Mouse (Mus musculus) liver, adult 2 months (tissue): Measurements from ENCODE around the gene Lce3b.

Source experiments
- CTCF ChIP-seq: fragments of 200-500 bp; IDR thresholded peaks from 2 replicates; pipeline ENCODE4 v1.5.1; 2011; ENCODE audit warnings: low read depth, low read length, control low read depth
- POLR2A ChIP-seq: fragments of 200-500 bp; IDR thresholded peaks from 2 replicates; pipeline ENCODE4 v1.6.1; 2011; ENCODE audit warnings: low read length, control low read depth; ENCODE audit not compliant: insufficient read depth; ENCODE audit errors: extremely low read depth

- TF ChIP-seq CTCF (no peak), POLR2A (no peak)
Observed at GRCm38 (mm10) chr3:92957090-92957489, 24.3 kb downstream of the Lce3b start, which contains the start of gene Lce3d.
